Mouse (Mus musculus) layer of hippocampus, adult 18-20 months (tissue): ENCODE results near the gene Tmem156. TPM values are rescaled to one million over a fixed set of nuclear protein-coding genes. Genes with fewer than 3 reads are reported as not detected.

Experiments
- DNase-seq, 2 experiments: peaks; one replicate each; pipeline ENCODE4 v3.0.0; 2022; ENCODE audit warnings: low spot score in 2 of 2
- total RNA-seq, 2 experiments: library from RNA; stranded (reverse); gene quantifications; 2 replicates each; pipeline ENCODE4 v1.2.3; 2021

Tmem156 gene
- total RNA-seq, 2 experiments from 2014 or later = 0.37 to 0.53 TPM

GRCm38 (mm10) chr5:65049880-65050279, 42.1 kb downstream of the Tmem156 start:
- no peak for DNase-seq

DNA sequence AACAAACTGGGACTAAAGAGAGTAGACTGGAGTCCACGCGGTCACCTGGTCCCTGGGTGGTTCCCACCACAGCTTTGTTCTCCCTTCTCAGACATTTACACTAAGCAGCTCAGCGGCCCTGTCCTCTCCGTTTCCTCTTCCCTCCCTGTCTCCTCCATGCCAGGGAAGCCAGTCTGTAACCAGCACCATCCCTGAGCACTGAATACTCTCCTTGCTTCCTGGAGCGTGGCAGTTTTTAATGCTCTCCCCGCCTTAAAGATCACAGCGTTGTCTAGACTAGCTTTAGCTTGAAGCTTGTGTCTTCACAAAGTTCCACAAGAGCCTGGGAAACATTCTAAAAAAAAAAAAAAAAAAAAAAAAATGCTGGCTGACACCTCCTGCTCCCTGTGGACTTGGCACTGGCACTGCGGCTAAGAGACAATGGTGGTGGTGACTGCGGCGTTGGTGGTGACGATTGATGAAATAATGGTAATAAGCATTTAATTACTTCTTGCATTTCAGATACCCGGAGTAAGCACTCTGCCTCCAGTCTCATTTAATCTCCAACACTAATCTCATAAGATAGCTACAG, 44.6 kb downstream of the Tmem156 start:
- DNase-seq = no peak

DNA sequence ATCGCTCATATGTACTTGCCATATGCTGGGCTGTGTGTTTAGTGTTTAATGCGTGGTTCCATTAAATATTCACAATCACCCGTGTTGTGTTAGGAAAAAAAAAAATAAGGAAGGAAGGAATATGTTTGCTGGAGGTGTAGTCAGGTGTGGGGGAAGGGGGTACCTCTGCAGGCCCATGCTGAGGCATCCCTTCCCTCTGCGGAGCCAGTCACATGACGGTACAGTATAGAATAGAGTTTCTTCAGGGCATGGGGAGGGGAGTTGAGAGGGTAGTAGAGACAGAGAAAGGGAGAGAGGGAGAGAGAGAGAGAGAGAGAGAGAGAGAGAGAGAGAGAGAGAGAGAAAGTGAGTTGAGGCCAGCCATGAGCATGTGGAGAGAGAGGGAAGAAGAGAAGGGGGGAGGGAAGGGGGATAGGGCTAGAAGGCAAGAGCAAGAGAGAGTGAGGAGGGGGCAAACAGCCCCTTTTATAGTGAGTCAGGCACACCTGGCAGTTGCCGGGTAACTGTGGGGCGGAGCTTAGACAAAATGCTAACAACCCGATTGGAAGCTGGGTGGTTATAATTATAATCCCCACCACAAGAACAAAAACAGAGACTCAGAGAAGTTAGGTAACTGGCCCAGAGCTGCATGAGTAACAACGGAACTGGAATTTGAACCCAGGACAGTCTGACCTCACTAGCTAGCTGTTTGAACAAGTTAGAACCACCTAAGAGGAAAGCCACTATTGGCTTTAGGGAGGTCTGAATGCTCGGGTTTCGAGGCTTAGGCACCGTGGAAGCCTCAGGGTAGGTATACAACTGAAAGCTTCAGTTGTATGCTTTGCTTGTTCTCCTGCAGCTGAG, 45.3 kb downstream of the Tmem156 start:
- no peak for DNase-seq

DNA sequence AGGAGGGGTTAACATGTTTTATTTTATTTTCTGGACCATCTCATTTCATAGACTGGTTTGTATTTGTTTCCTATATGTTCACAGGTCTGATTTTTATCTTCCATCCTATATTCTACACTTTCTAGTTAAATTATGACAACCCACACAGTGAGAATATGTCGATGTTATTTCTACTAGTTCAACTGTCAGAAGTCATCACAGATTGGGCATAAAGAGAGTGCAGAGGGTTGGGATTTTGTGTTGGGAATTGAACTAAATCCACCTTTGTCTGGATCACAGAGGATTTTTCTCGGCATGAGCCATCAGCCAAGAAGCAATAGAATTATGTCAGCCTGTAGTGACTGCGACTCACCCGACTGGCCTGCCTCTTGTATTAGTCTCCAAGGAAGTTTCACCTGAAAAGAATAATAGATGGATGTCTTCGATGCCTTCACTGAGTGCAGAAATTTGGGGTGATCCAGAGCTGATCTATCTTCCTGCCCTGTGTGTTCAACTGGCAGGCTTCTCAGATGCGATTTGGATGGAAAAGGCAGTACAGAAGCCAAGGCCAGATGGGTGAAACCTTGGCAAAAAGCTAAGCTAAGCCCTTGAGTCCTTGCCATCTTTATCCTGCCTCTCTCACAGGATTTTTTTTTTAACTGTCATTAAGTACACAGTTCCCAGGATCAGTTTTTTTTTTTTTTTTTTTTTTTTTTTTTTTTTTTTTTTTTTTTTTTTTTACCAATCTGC, 46.1 kb downstream of the Tmem156 start:
- DNase-seq = peak in 1 of 2 experiments; percentile 39

- DNase-seq = no peak
Observed at GRCm38 (mm10) chr5:65043407-65043895, 48.5 kb downstream of the Tmem156 start.

GRCm38 (mm10) chr5:65040463-65040862, 51.5 kb downstream of the Tmem156 start:
- no peak for DNase-seq

- no peak for DNase-seq
Observed at GRCm38 (mm10) chr5:65038811-65039571, 52.9 kb downstream of the Tmem156 start.

- DNase-seq = no peak
Observed at GRCm38 (mm10) chr5:65038305-65038704, 53.6 kb downstream of the Tmem156 start.

GRCm38 (mm10) chr5:65036597-65036996, 55.3 kb downstream of the Tmem156 start:
- no peak for DNase-seq

DNA sequence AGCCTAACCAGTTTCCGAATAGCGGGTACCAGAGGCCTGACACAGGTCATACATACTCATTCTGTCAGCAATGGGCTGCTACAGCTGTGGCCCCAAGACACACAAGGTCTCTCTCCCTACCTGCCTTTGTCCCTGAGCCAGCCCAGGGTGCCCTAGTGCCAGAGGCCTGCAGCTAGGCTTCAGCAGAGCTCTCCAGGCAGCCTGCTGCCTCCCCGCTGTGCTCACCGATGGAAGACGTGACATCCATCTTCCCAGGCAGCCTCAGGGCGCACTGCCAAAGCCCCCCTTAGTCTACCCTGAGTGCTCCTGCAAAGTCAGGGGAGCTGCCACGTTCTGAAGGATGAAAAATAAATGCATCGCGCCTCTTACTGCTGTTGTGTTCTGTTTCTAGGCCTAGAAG, 63.9 kb downstream of the Tmem156 start:
- DNase-seq = no peak

DNA sequence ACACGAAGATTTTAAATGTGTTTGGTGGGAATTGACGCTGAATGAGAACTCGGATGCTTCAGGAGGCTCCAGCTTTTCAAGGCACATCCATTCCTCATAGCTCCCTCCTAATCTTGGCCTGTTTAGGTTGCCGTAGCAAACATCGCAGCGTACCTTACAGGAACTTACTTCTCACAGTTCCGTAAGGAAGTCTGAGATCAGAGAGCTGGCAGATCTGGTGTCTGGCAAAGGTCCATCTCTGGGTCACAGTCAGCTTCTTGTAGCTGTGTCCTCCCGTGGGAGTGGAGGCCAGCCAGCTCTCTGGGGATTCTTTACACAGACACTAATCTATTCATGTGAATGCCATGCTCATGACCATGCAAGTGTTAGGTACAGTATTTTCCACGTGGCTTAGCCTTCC, 65.2 kb downstream of the Tmem156 start:
- DNase-seq = no peak

DNA sequence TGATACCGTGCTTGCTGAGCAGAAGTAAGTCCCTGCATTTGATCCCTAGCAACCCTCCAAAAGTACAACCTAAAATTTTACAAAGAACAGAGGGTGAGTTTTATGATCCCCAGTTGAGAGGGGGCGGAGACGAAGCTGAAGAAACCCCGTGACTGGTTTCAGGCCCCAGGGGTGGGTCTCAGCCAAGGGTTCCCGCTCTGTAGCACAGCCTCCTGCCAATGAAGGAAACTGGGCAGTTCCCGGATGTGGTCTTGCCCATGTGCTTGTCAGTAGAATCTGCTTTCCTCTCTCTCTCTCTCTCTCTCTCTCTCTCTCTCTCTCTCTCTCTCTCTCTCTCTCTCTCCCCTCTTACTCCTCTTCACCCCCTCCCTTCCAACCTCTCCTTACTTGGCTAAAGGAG, 66.0 kb downstream of the Tmem156 start:
- DNase-seq = no peak

GRCm38 (mm10) chr5:65024641-65025040, 67.3 kb downstream of the Tmem156 start:
- no peak for DNase-seq

GRCm38 (mm10) chr5:65022006-65022405, 69.9 kb downstream of the Tmem156 start:
- peak; percentile 48 to 73 for DNase-seq

DNA sequence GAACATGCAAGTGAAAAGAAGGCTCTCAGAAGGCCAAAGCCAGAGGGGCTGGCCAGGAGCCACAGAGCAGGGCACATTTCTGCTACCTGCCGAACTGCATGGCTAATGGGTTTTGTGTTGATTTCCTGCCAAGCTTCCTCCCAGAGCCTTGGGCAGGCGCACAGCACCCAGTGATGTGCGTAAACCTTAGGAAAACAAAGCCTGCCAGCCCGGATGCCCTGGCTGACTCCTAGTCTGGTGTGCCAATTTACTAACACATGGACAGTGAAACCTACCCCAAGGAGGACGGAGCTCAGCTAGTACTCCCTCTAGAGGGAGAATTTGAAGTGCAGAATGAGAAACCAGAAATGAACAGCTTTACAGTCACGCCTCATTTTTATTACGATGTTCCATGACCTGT, 72.1 kb downstream of the Tmem156 start:
- DNase-seq = peak in 1 of 2 experiments; percentile 30

- no peak for DNase-seq
Observed at GRCm38 (mm10) chr5:65019109-65019508, 72.8 kb downstream of the Tmem156 start.

DNA sequence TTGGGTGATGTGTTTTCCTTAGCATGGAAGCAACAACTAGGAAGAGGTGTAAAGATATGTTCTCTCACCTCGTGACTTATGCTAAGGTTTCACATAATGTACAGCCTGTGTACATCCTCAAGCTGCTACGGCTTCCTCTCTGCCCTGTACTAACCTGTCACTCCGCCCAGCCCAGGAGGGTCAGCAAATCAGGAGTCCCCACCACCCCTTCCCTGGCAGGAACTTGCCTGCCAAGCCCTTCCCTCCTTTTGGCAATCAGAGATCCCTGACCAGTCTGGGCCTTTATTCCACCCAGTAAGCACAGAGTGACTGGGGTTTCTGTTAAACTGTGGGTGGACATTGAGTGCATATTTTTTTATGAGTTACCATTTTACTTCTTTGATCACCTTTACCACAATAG, 76.4 kb downstream of the Tmem156 start:
- no peak for DNase-seq

GRCm38 (mm10) chr5:65011901-65012573, 79.9 kb downstream of the Tmem156 start:
- DNase-seq = no peak

- DNase-seq = no peak
Observed at GRCm38 (mm10) chr5:65006011-65006491, 85.9 kb downstream of the Tmem156 start.

DNA sequence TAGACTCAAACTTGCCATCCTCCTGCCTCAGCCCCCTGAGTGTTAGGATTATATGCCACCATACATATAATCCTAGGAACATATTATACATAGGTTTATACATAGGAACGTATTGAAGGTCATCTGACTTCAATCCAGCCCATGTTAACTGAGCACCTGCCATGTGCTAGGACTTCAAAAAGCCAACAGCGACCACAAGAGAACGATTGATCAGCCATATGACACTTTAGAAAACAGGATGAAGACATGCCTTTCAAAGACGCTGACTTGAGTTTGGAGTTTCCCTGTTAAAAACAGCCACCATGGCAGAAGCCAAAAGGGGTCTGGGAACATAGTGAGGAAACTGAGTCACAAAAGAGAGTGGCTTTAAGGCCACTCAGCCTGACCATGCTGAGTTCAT, 86.7 kb downstream of the Tmem156 start:
- DNase-seq = no peak
